Mouse (Mus musculus): Measurements from ENCODE around the gene Prr19.

GRCm38 (mm10) chr7:25301063-25301462 is at the start of gene Prr19:
- TF ChIP-seq CTCF (IDR thresholded peaks at IDR 0.05; ENCODE audit: low read depth) (no peak), EP300 (IDR thresholded peaks at IDR 0.05; ENCODE audit: low read depth) (no peak)
